Mouse (Mus musculus): ENCODE data around the gene Tyro3. TPM values are rescaled to one million over a fixed set of nuclear protein-coding genes. Genes with fewer than 3 reads are reported as not detected.
A peak's percentile ranks its signal among the peaks of the same experiment; 100 is the strongest.

The Tyro3 gene
- polyA plus RNA-seq, 1 experiment from 2014 or later: 27.9 TPM

DNA sequence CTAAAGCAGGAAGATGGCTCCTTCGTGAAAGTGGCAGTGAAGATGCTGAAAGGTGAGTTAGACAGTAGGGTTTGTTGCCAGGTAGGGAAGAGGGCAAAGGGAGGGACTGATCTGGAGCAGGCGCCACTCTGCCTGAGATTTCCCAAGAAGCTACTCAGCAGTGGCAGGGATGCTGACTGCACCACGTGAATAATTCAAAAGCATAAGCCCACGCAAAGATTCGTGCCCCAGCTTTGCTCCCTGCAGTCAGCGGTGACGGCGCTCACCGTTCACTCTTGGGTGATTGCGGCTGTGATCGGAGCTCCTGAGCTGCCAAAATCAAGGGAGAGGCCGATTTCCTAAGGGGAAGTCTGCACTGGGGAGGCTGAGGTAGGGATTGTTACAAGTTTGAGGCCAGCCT is 13.4 kb downstream of the Tyro3 start:
- Histone ChIP-seq H3K27me3 (ENCODE audit: low read depth, poor library complexity, severe bottlenecking) (peaks cover 2% of the 10 kb centered on the region; the same call in 1 of the 2 replicates), H3K4me1 (peaks cover 32% of the 10 kb centered on the region), H3K27ac (replicated peaks) (no peak overlapping the region; the same call in 1 of the 2 replicates), H3K36me3 (peaks cover 99% of the 10 kb centered on the region), H3K4me3 (no peak overlapping the region), H3K9me3 (replicated peaks) (no peaks in the 10 kb centered on the region)
- no peak for DNase-seq (ENCODE audit: low spot score)
- 80% methylated on average over 12 of the region's 12 CpGs for WGBS

DNA sequence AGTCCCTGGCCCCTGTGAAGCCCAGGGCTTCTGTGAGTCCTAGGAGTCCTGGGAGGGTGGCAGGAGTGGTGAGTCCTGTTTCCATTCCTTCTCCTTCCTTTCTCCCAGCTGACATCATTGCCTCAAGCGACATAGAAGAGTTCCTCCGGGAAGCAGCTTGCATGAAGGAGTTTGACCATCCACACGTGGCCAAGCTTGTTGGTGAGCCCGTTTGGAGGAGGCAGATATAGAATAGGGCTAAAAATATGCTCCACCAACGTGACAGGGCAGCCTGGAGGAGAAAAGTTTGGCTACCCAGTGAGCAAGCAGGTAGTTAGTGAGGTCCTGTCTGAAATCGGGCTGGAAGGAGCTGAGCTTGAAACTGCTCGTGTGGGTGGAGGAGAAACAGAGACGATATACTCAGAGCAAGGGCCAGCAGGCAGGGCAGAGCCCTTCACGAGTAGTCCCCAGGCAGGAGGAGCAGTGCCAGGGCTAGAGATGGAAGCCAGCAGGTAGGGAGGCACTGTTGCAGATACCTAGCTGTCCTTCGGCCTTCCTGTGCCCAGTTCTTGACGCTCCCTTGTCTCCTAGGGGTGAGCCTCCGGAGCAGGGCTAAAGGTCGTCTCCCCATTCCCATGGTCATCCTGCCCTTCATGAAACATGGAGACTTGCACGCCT is 14.1 kb downstream of the Tyro3 start:
- Histone ChIP-seq H3K27me3 (ENCODE audit: low read depth, poor library complexity, severe bottlenecking) (no peaks in the 10 kb centered on the region), H3K36me3 (peaks cover 99% of the 10 kb centered on the region), H3K9me3 (replicated peaks) (no peaks in the 10 kb centered on the region), H3K4me1 (peaks cover 24% of the 10 kb centered on the region), H3K4me3 (no peak overlapping the region), H3K27ac (replicated peaks) (no peak overlapping the region)
- WGBS: 91% methylated on average over 14 of the region's 14 CpGs
- no peak for DNase-seq (ENCODE audit: low spot score)

DNA sequence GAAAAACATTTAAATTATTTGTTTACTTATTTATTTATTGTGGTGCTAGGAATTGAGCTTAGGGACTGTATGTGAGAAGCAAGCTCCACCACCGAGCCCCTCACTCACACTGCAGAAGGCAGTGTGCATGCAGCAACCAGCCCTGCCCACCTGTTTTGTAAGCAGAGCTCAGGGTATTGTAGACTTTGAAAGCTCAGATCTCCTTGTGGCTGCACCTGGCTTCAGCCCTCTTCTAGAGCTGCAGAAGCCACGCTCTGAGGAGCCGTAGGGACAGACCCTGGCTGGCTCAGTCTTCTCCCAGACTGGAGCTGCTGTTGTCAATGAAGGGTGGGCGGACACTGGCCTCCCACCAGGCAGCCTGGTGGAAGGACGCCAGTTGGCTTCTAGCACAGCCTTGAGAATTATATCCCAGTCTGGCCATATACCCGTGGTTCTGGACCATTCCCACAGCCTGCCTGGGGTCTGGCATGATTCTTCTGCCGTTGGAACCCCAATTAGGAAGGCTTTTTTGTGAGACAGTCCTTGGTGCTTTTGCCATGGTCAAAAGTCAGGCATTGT is 16.9 kb downstream of the Tyro3 start:
- H3K4me3 ChIP-seq: no peak overlapping the region
- WGBS: 83% methylated on average over 7 of the region's 7 CpGs
- no peaks in the 10 kb centered on the region for H3K9me3 ChIP-seq (replicated peaks)
- 0 out of 2 replicates have a peak, but pooled peaks cover 2% of the 10 kb centered on the region for H3K4me1 ChIP-seq
- no peaks in the 10 kb centered on the region for H3K27me3 ChIP-seq (ENCODE audit: low read depth, poor library complexity, severe bottlenecking)
- no peak overlapping the region for H3K27ac ChIP-seq (replicated peaks)
- H3K36me3 ChIP-seq: peaks cover 88% of the 10 kb centered on the region
- DNase-seq (ENCODE audit: low spot score): no peak

DNA sequence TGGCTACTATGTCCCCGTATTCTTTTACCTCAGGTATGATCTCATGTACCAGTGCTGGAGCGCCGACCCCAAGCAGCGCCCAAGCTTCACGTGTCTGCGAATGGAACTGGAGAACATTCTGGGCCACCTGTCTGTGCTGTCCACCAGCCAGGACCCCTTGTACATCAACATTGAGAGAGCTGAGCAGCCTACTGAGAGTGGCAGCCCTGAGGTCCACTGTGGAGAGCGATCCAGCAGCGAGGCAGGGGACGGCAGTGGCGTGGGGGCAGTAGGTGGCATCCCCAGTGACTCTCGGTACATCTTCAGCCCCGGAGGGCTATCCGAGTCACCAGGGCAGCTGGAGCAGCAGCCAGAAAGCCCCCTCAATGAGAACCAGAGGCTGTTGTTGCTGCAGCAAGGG is 19.1 kb downstream of the Tyro3 start:
- Histone ChIP-seq H3K4me1 (0 out of 2 replicates have a peak, but pooled peaks cover 2% of the 10 kb centered on the region), H3K27me3 (ENCODE audit: low read depth, poor library complexity, severe bottlenecking) (no peaks in the 10 kb centered on the region), H3K9me3 (replicated peaks) (no peaks in the 10 kb centered on the region), H3K27ac (replicated peaks) (no peak overlapping the region), H3K4me3 (no peak overlapping the region), H3K36me3 (peaks cover 66% of the 10 kb centered on the region)
- DNase-seq (ENCODE audit: low spot score): no peak
- 97% methylated on average over 13 of the region's 13 CpGs for WGBS

DNA sequence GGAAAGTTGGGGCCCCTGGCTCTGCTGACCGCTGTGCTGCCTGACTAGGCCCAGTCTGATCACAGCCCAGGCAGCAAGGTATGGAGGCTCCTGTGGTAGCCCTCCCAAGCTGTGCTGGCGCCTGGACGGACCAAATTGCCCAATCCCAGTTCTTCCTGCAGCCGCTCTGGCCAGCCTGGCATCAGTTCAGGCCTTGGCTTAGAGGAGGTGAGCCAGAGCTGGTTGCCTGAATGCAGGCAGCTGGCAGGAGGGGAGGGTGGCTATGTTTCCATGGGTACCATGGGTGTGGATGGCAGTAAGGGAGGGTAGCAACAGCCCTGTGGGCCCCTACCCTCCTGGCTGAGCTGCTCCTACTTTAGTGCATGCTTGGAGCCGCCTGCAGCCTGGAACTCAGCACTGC is 19.5 kb downstream of the Tyro3 start:
- H3K27me3 ChIP-seq (ENCODE audit: low read depth, poor library complexity, severe bottlenecking): no peaks in the 10 kb centered on the region
- H3K27ac ChIP-seq (replicated peaks): 0 out of 2 replicates have a peak overlapping the region, but pooled peaks have one; percentile 17
- H3K36me3 ChIP-seq: peaks cover 62% of the 10 kb centered on the region
- 87% methylated on average over 5 of the region's 5 CpGs for WGBS
- no peak for DNase-seq (ENCODE audit: low spot score)
- H3K4me3 ChIP-seq: no peak overlapping the region
- H3K4me1 ChIP-seq: 0 out of 2 replicates have a peak, but pooled peaks cover 2% of the 10 kb centered on the region
- H3K9me3 ChIP-seq (replicated peaks): no peaks in the 10 kb centered on the region

DNA sequence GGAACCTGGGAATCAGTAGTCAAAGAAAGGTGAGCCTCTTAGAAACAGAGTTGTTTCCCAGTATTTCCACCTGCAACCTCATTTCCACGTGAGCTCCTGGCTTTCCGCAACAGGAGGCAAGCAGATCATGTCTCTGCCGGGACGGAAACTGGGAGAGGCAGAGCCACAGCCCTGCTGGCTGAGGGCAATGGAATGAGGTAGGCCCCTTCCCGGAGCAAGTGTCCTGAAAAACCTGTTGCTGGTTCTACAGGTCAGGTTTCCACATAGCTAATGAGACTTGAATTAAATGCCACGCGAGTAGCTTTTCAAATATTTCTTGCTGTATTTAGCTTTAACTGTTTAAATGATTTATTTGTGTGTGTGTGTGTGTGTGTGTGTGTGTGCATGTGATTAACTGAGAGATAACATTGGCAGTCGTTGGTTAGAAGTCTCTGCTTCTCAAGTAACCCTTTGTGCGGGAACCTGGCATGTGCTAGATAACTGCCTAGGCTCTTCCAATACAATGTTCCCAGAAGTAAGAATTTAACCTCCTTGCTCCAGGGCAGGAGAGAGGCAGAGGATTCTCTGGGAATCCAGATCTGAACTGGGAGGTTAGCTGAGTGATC is 21.2 kb downstream of the Tyro3 start:
- H3K4me1 ChIP-seq: 0 out of 2 replicates have a peak, but pooled peaks cover 2% of the 10 kb centered on the region
- no peak overlapping the region for H3K27ac ChIP-seq (replicated peaks)
- no peaks in the 10 kb centered on the region for H3K9me3 ChIP-seq (replicated peaks)
- H3K36me3 ChIP-seq: peaks cover 44% of the 10 kb centered on the region
- H3K27me3 ChIP-seq (ENCODE audit: low read depth, poor library complexity, severe bottlenecking): no peaks in the 10 kb centered on the region
- H3K4me3 ChIP-seq: no peak overlapping the region
- 71% methylated on average over 9 of the region's 9 CpGs for WGBS
- no peak for DNase-seq (ENCODE audit: low spot score)

DNA sequence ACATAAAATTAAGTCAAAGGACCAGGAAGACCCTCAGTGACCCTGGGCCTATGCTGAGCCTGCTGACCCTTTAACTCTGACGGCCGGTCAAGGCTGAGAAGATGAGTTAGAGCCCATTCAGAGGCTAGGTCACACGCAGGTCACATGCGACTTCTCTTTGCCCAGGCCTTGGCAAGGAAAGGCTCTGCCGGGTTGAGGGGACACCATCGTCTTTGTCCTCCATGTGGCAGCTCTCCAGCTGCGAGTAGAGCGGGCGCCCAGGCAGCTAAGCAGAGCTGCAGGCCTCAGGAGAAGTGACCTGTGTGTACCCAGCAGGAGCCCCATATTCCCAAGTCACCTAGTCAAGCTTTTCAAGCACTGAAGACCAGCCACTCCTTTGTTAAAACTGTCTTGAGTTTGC is 23.6 kb downstream of the Tyro3 start:
- Histone ChIP-seq H3K27ac (replicated peaks) (no peak overlapping the region), H3K4me1 (0 out of 2 replicates have a peak, but pooled peaks cover 2% of the 10 kb centered on the region), H3K27me3 (ENCODE audit: low read depth, poor library complexity, severe bottlenecking) (no peaks in the 10 kb centered on the region), H3K4me3 (no peak overlapping the region), H3K9me3 (replicated peaks) (no peaks in the 10 kb centered on the region), H3K36me3 (peaks cover 21% of the 10 kb centered on the region)
- 89% methylated on average over 9 of the region's 9 CpGs for WGBS
- no peak for DNase-seq (ENCODE audit: low spot score)

DNA sequence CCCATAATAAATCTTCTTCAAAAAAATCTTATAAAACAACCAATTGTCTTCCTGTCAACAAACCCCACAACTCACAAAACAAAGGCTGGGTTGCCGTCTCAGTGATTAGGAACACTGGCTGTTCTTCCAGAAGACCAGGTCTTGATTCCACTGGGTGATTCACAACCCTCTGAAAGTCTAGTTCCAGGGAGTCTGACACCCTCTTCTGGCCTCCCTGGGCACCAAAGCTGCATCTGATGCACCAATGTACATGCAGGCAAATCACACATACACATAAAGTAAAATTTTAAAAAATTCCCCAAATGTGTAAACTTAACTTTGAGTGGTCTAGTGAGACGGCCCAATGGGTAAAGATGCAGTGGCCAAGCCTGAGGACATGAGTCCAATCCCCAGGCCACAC is 33.0 kb downstream of the Tyro3 start:
- Histone ChIP-seq H3K27me3 (ENCODE audit: low read depth, poor library complexity, severe bottlenecking) (no peaks in the 10 kb centered on the region), H3K4me1 (no peaks in the 10 kb centered on the region), H3K4me3 (no peak overlapping the region), H3K36me3 (no peaks in the 10 kb centered on the region), H3K9me3 (replicated peaks) (no peaks in the 10 kb centered on the region), H3K27ac (replicated peaks) (no peak overlapping the region)
- DNase-seq (ENCODE audit: low spot score): no peak
- WGBS: 82% methylated on average over 2 of the region's 2 CpGs

DNA sequence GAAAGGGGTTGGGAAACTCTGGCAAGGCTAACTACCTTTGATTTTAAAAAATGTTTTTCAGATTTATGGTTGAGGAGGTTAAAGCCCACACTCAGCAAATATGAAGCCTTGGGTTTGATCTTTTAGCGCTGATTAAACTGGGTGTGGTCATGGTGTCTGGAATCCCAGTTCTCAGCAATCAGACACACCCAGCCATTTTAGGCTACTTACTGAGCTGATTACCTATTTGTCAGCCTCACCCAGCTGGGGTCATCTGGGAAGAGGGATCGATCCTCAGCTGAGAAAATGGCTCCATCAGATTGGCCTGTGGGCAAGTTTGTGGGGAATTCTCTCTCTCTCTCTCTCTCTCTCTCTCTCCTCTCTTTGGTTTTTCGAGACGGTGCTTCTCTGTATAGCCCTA is 36.7 kb downstream of the Tyro3 start:
- Histone ChIP-seq H3K27me3 (ENCODE audit: low read depth, poor library complexity, severe bottlenecking) (no peaks in the 10 kb centered on the region), H3K27ac (replicated peaks) (no peak overlapping the region), H3K36me3 (no peaks in the 10 kb centered on the region), H3K4me1 (no peaks in the 10 kb centered on the region), H3K9me3 (replicated peaks) (no peaks in the 10 kb centered on the region), H3K4me3 (no peak overlapping the region)
- WGBS: 86% methylated on average over 4 of the region's 4 CpGs
- no peak for DNase-seq (ENCODE audit: low spot score)

DNA sequence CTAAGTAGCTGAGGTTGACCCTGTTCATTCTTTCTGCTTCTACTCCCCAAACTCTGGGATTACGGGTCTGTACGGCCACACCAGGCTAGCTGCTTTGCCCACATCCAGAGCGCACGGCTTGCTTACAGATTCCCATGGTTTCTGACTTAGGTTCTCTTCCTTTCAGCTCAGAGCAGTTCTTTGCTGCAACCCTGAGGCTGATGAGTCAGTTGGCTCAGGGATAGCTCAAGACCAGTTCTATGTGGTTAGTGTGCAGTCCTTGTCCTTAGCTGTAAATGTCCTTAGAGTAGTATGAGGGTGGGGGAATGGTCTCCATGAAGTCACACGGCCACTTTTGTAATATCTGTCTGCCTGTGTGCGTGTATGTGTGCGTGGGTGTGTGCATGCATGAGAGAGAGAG is 40.1 kb downstream of the Tyro3 start:
- Histone ChIP-seq H3K27ac (replicated peaks) (no peak overlapping the region), H3K4me1 (no peaks in the 10 kb centered on the region), H3K4me3 (no peak overlapping the region), H3K36me3 (no peaks in the 10 kb centered on the region), H3K9me3 (replicated peaks) (no peaks in the 10 kb centered on the region), H3K27me3 (ENCODE audit: low read depth, poor library complexity, severe bottlenecking) (no peaks in the 10 kb centered on the region)
- WGBS: 90% methylated on average over 7 of the region's 7 CpGs
- no peak for DNase-seq (ENCODE audit: low spot score)

DNA sequence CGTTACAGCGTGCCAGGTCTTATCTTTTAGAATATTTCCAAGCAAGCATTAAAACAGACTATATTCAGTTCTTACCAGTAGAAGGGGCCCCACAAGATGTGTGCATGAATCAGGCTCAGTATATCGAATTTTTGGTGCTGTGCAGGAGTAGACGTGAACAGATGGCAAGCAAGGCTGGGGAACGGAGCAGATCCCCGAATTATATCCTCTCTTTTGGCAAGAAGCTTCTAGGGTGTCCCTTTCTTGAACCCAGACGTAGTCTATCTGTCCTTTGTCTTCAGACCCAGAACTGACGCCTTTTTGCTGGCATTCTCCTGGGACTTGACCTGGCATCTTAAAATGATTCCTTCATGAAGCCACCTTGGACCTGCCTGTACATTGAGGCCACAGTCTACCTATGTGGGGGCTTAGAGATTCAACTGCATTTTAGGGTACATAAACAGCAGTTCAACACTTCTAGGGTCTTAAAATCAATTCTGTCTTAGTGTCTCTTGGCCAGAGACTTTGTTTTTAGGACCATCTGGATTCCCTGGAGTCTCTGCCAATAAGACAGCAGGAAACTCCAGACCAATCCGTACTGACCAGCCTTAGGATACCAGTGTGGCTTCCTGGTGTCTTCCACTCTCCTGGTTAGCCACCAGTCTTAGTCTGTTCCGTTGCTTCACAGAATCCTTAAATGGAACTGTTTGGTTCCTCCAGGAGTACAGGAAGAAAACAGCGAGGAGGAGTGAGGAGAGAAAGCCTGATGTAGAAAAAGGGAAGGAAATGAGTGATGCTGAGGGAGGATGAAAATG is 41.0 kb downstream of the Tyro3 start:
- 81% methylated on average over 11 of the region's 11 CpGs for WGBS

DNA sequence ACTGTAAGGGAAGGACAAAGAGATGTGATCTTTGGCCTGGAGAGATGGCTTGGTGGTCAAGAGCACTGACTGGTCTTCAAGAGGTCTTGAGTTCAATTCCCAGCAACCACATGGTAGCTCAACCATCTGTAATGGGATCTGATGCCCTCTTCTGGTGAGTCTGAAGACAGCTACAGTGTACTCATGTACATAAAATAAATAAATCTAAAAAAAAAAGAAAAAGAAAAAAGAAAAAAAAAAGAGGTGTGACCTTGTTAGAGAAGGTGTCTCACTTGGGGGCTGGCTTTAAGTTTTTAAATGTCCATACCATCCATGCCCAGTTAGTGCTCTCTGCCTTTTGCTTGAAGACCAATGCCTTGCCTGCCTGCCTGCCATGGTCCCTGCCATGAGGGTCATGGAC is 42.5 kb downstream of the Tyro3 start:
- no peaks in the 10 kb centered on the region for H3K4me1 ChIP-seq
- DNase-seq (ENCODE audit: low spot score): no peak
- no peaks in the 10 kb centered on the region for H3K36me3 ChIP-seq

More for the DNA sequence above, 41.0 kb downstream of the Tyro3 start:
- no peak for DNase-seq (ENCODE audit: low spot score)
- Histone ChIP-seq H3K36me3 (no peaks in the 10 kb centered on the region), H3K4me1 (no peaks in the 10 kb centered on the region), H3K4me3 (no peak overlapping the region), H3K27ac (replicated peaks) (no peak overlapping the region), H3K9me3 (replicated peaks) (0 out of 2 replicates have a peak, but pooled peaks cover 3% of the 10 kb centered on the region), H3K27me3 (ENCODE audit: low read depth, poor library complexity, severe bottlenecking) (no peaks in the 10 kb centered on the region)

More for the DNA sequence above, 42.5 kb downstream of the Tyro3 start:
- Histone ChIP-seq H3K9me3 (replicated peaks) (0 out of 2 replicates have a peak, but pooled peaks cover 3% of the 10 kb centered on the region), H3K27me3 (ENCODE audit: low read depth, poor library complexity, severe bottlenecking) (no peaks in the 10 kb centered on the region), H3K27ac (replicated peaks) (no peak overlapping the region), H3K4me3 (no peak overlapping the region)
